Mouse (Mus musculus) erythroblast, embryonic 14.5 days (primary cell): ENCODE results near the gene Vps37b. TPM values are rescaled to one million over a fixed set of nuclear protein-coding genes. Genes with fewer than 3 reads are reported as not detected.

Source experiments
- H3K27me3 ChIP-seq: 2 replicates; pipeline ENCODE4 v1.6.1; 2012; ENCODE audit warnings: inconsistent platforms; ENCODE audit not compliant: control insufficient read depth
- H3K36me3 ChIP-seq: 2 replicates; pipeline ENCODE4 v1.6.1; 2012; ENCODE audit warnings: mild to moderate bottlenecking, inconsistent platforms; ENCODE audit not compliant: control insufficient read depth
- H3K4me1 ChIP-seq: 2 replicates; pipeline ENCODE4 v1.6.1; 2012; ENCODE audit warnings: inconsistent platforms; ENCODE audit not compliant: control insufficient read depth
- H3K4me3 ChIP-seq: replicated peaks from 2 replicates; pipeline ENCODE3; 2012; ENCODE audit warnings: moderate library complexity, mild to moderate bottlenecking, inconsistent platforms
- H3K9me3 ChIP-seq: 2 replicates; pipeline ENCODE4 v1.6.1; 2012; ENCODE audit warnings: low read length, inconsistent platforms, mixed read lengths; ENCODE audit not compliant: control insufficient read depth
- GATA1 ChIP-seq: IDR thresholded peaks from 2 replicates; pipeline ENCODE4 v1.6.1; 2012; ENCODE audit warnings: low read length, inconsistent platforms, mixed read lengths
- TAL1 ChIP-seq: IDR thresholded peaks from 3 replicates; pipeline ENCODE4 v1.6.1; 2012; ENCODE audit warnings: low read length, inconsistent platforms, mixed read lengths
- polyA plus RNA-seq: library from polyadenylated mRNA; stranded (reverse); fragments of >175 nt; gene quantifications from 2 replicates; pipeline ENCODE4 v1.2.3, GENCODE M21; 2012

The Vps37b gene
- polyA plus RNA-seq, 1 experiment: 21.1 TPM

DNA sequence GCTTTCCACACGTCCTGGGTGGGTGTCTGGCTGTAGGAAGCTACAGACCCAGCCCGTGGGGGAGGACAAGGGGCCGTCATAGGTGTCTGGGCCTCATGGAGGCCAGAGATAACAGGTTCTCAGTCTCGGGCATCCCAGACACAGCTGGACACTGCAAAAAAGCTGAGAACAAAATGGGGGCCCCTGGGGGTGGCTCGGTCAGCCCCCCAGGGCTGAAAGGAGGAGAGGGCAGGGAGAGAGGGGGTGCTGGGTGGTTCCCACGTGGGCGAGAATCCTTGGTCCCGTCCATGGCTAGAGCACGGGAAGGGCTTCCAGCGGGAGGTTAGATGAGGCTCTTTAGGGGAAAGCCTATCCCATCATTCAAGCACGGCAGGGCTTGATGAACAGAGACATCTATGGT lies 49.2 kb downstream of the Vps37b start:
- peaks cover 5% of the 10 kb centered on the region; the same call in 1 of the 2 replicates for H3K36me3 ChIP-seq
- H3K4me1 ChIP-seq: peaks cover 20% of the 10 kb centered on the region
- no peaks in the 10 kb centered on the region for H3K27me3 ChIP-seq
- no peaks in the 10 kb centered on the region for H3K9me3 ChIP-seq
- no peak for TF ChIP-seq TAL1
- TF ChIP-seq GATA1: no peak
- no peak overlapping the region for H3K4me3 ChIP-seq

DNA sequence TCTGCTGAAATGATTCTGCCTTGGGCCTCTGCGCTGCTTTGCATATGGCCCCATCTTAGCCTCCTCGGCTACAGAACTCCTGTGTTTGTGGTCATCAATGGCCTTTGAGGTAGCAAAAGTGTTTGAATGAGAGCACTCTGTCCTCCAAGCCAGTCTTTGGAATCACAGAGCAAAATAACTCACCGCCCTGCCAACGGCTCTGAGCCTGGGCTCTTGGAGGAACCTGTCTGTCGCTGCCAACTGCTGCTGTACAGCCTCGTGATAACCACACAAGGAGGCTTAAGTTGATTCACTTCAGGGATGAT lies 50.9 kb downstream of the Vps37b start:
- Histone ChIP-seq H3K4me1 (peaks cover 13% of the 10 kb centered on the region), H3K4me3 (no peak overlapping the region), H3K27me3 (peaks cover 4% of the 10 kb centered on the region; the same call in 1 of the 2 replicates), H3K9me3 (no peaks in the 10 kb centered on the region), H3K36me3 (peaks cover 5% of the 10 kb centered on the region; the same call in 1 of the 2 replicates)
- no peak for TF ChIP-seq TAL1
- TF ChIP-seq GATA1: no peak

- TF ChIP-seq GATA1: no peak
- no peak for TF ChIP-seq TAL1
- no peak overlapping the region for H3K4me3 ChIP-seq
- H3K36me3 ChIP-seq: peaks cover 5% of the 10 kb centered on the region; the same call in 1 of the 2 replicates
- H3K4me1 ChIP-seq: peaks cover 17% of the 10 kb centered on the region
- H3K27me3 ChIP-seq: peaks cover 9% of the 10 kb centered on the region
- no peaks in the 10 kb centered on the region for H3K9me3 ChIP-seq
Observed at GRCm38 (mm10) chr5:123980521-123981249, 51.4 kb downstream of the Vps37b start.

GRCm38 (mm10) chr5:123979980-123980369 lies 52.1 kb downstream of the Vps37b start:
- H3K36me3 ChIP-seq: peaks cover 5% of the 10 kb centered on the region; the same call in 1 of the 2 replicates
- peaks cover 16% of the 10 kb centered on the region for H3K27me3 ChIP-seq
- no peaks in the 10 kb centered on the region for H3K9me3 ChIP-seq
- H3K4me1 ChIP-seq: peaks cover 17% of the 10 kb centered on the region
- no peak overlapping the region for H3K4me3 ChIP-seq
- TF ChIP-seq TAL1 (no peak), GATA1 (no peak)

- Histone ChIP-seq H3K9me3 (no peaks in the 10 kb centered on the region), H3K4me3 (no peak overlapping the region), H3K4me1 (peaks cover 21% of the 10 kb centered on the region), H3K27me3 (peaks cover 21% of the 10 kb centered on the region), H3K36me3 (peaks cover 5% of the 10 kb centered on the region; the same call in 1 of the 2 replicates)
- TF ChIP-seq GATA1: no peak
- no peak for TF ChIP-seq TAL1
Observed at GRCm38 (mm10) chr5:123979221-123979979, 52.7 kb downstream of the Vps37b start.

DNA sequence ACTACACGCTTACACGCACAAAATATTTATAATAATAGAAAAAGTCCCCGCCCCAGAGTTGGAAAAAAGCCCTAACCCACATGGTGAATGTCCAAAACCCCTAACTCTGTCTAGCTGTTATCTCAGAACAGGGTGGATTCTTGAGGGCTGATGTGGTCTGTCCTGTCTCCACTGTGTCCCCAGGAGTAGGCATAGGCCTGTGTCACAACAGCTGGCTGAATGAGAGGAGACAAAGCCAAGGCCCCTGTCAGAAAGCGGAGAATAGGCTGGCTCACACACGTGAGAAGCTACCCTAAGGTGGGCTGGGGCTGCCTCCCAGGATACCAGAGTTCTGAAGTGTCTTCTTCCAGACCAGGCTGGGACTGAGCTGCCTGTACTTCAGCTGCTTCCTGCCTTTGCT lies 53.9 kb downstream of the Vps37b start:
- peaks cover 33% of the 10 kb centered on the region for H3K27me3 ChIP-seq
- H3K9me3 ChIP-seq: no peaks in the 10 kb centered on the region
- H3K4me3 ChIP-seq: no peak overlapping the region
- peaks cover 33% of the 10 kb centered on the region for H3K4me1 ChIP-seq
- TF ChIP-seq GATA1 (no peak), TAL1 (no peak)
- H3K36me3 ChIP-seq: peaks cover 5% of the 10 kb centered on the region; the same call in 1 of the 2 replicates

DNA sequence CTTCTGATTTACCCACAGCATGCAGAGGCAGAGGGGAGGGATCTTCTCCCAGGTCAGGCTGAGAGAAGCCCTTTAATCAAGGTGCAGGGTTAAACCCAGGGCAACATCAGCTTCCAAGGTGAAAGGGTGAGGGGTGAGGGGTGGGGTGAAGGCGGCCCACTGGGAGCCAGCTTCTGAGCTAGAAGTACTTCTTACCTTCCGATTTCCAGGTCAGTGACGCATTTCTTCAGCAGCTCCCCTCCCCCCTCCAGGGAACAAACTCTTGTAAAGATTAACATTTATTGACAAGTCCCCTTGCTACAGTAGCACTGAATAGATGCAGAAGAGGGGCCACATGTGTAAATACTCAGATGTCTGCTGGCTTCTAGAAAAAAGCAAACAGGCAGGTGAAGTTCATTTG lies 54.8 kb downstream of the Vps37b start:
- Histone ChIP-seq H3K27me3 (peaks cover 39% of the 10 kb centered on the region), H3K4me1 (peaks cover 26% of the 10 kb centered on the region), H3K4me3 (no peak overlapping the region), H3K9me3 (no peaks in the 10 kb centered on the region), H3K36me3 (peaks cover 5% of the 10 kb centered on the region; the same call in 1 of the 2 replicates)
- TF ChIP-seq GATA1: no peak
- TF ChIP-seq TAL1: no peak

GRCm38 (mm10) chr5:123975668-123976180 lies 56.3 kb downstream of the Vps37b start:
- Histone ChIP-seq H3K36me3 (peaks cover 5% of the 10 kb centered on the region; the same call in 1 of the 2 replicates), H3K9me3 (no peaks in the 10 kb centered on the region), H3K4me3 (no peak overlapping the region), H3K4me1 (peaks cover 25% of the 10 kb centered on the region), H3K27me3 (peaks cover 43% of the 10 kb centered on the region)
- no peak for TF ChIP-seq TAL1
- TF ChIP-seq GATA1: no peak

DNA sequence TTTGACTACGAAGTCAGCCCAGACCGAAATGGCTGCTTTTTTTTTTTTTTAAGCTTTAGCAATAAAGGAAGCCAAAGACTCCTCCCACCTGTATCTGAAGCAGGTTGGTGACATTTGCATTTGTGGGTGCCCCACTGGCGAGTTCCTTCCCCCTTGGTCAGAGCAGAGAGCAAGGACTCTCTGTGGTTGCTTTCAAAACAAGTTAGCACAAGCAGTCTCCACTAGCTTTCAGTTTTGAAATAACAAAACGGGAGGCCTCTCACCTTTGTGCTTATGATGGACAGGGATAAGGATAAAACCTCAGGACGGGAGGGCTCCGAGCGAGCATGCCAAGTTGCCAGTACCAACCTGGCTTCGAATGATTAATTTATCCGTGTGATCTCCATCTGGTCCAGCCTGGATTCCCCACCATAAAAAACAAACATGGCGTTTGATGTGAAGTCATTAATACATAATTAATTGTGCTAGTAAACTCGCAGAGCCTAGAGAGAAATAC lies 57.4 kb downstream of the Vps37b start:
- TF ChIP-seq TAL1: no peak
- TF ChIP-seq GATA1: no peak
- Histone ChIP-seq H3K9me3 (no peaks in the 10 kb centered on the region), H3K36me3 (peaks cover 3% of the 10 kb centered on the region; the same call in 1 of the 2 replicates), H3K4me1 (peaks cover 25% of the 10 kb centered on the region), H3K4me3 (peak overlapping the region; percentile 71), H3K27me3 (peaks cover 45% of the 10 kb centered on the region)

GRCm38 (mm10) chr5:123974179-123974485 lies 57.9 kb downstream of the Vps37b start:
- peaks cover 24% of the 10 kb centered on the region for H3K4me1 ChIP-seq
- H3K36me3 ChIP-seq: peaks cover under 1% of the 10 kb centered on the region; the same call in 1 of the 2 replicates
- no peaks in the 10 kb centered on the region for H3K9me3 ChIP-seq
- peaks cover 45% of the 10 kb centered on the region for H3K27me3 ChIP-seq
- peak overlapping the region; percentile 71 for H3K4me3 ChIP-seq
- TF ChIP-seq TAL1 (no peak), GATA1 (no peak)
